Mouse (Mus musculus): ENCODE measurements around the gene Fam117b. TPM values are rescaled to one million over a fixed set of nuclear protein-coding genes. Genes with fewer than 3 reads are reported as not detected.

Fam117b gene
- polyA plus RNA-seq (2014; fragmentation: Illumina TruSeq; extraction: RNeasy Lipid Tissue Mini Kit (QIAGEN cat#74804); ENCODE audit: low read depth, low replicate concordance) = 14.2 TPM

DNA sequence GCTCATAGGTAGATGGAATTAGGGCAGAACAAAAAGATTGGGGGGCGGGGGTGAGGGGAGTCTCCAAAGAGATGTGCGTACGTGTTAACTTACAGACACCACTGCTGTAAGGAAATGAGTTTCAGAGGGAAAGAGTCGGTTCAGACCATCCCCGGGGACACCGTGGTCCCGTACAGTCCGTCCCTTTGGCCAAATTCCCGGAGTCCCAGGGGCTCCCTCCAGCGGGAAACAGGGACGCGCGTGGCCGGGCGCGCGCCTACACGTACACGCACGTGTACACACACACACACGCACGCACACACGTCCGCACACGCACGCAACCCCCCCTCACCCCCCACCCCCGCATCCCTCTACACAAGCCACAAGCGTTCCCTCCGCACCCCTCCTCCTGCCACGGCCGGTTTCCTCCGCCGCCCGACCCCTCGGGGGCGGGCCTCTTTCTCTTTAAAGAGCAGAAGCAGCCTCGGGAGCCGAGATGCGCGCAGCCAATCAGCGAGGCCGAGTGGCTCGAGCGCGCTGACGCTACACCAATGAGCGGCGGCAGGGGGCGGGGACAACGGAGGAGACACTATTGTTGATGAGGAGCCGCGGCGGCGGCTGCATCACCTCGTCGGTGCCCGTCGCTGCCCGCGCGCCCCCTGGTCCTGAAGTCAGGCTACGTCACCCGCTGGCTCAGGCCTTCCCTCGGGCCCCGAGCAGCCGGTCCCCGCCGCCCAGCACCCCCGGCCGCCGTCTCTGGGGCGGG, at the start of gene Fam117b:
Gene Fam117b, plus strand, starts transcription at position 594 of the 745 bp plus-strand sequence.

Other genes with a start within 250 kb of the Fam117b start
- 111 TPM for gene Sumo1, start 242.2 kb upstream of the Fam117b start, polyA plus RNA-seq (2014; fragmentation: Illumina TruSeq; extraction: RNeasy Lipid Tissue Mini Kit (QIAGEN cat#74804); ENCODE audit: low read depth, low replicate concordance)
- gene Nop58, start 228.0 kb upstream of the Fam117b start, polyA plus RNA-seq (2014; fragmentation: Illumina TruSeq; extraction: RNeasy Lipid Tissue Mini Kit (QIAGEN cat#74804); ENCODE audit: low read depth, low replicate concordance) = 50.3 TPM
- gene Bmpr2, start 149.6 kb upstream of the Fam117b start, polyA plus RNA-seq (2014; fragmentation: Illumina TruSeq; extraction: RNeasy Lipid Tissue Mini Kit (QIAGEN cat#74804); ENCODE audit: low read depth, low replicate concordance) = 12.8 TPM
- 2.2 TPM for gene Ica1l, start 130.2 kb downstream of the Fam117b start, polyA plus RNA-seq (2014; fragmentation: Illumina TruSeq; extraction: RNeasy Lipid Tissue Mini Kit (QIAGEN cat#74804); ENCODE audit: low read depth, low replicate concordance)
- gene Carf, start 185.2 kb downstream of the Fam117b start, polyA plus RNA-seq (2014; fragmentation: Illumina TruSeq; extraction: RNeasy Lipid Tissue Mini Kit (QIAGEN cat#74804); ENCODE audit: low read depth, low replicate concordance) = 6.3 TPM
- gene Wdr12, start 185.6 kb downstream of the Fam117b start, polyA plus RNA-seq (2014; fragmentation: Illumina TruSeq; extraction: RNeasy Lipid Tissue Mini Kit (QIAGEN cat#74804); ENCODE audit: low read depth, low replicate concordance) = 16.2 TPM

All from adipose tissue, adult 10 weeks (tissue).